Mouse (Mus musculus): ENCODE measurements at regions not wholly inside any gene's neighbourhood (a gene's known extent, or its start where the extent isn't known, plus 50 kb on each side); places are given as distances from the start of the nearest gene placed in this dataset.
"Not testable (repeated sequence)": the region's sequence is repeated elsewhere in the genome, so short reads cannot be mapped to it uniquely, and the experiment has no call there.

GRCm38 (mm10) chr5:148751980-148752379 is 177.1 kb downstream of the Katnal1 start:
- WGBS, result 94% methylated on average over 13 of the region's 13 CpGs
- Histone ChIP-seq H3K27me3 (replicated peaks) (no peaks in the 10 kb centered on the region), H3K4me1 (no peaks in the 10 kb centered on the region), H3K4me2 (no peak overlapping the region), H3K36me3 (replicated peaks) (no peaks in the 10 kb centered on the region), H3K27ac (no peak overlapping the region), H3K9me3 (no peaks in the 10 kb centered on the region), H3K9ac (no peak overlapping the region), H3K4me3 (no peak overlapping the region)
- no peak for ATAC-seq (replicated peaks)

DNA sequence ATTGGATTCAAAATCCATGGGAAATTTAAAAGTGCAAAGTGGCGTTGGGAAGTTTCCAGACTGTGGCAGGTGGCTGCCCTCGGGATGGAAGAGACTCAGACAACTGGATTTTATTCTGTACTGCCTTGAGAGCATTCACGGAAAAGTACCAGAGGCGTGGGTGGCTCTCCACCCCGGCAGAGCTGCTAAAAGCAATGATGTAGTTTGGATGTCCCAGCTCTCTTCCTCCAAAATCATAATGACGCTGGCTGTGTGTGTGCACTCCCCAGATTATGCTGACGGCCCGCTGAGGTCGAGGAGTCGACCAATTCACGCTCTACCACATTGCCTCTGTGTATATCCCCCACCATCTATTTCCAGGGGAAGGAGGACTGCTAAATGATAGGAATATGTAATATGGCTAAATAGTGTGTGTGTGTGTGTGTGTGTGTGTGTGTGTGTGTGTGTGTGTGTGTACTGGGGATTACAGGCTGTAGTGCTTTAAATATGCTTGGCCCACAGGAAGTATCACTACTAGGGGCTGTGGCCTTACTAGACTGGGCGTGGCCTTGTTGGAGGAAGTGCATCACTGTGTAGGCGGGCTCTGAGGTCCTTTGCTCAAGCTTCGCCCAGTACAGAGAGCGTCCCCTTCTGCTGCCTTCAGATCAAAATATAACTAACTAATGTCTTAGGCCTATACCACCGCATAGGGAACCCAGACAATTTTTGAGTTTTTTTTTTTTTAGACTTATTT is 179.0 kb downstream of the Katnal1 start:
- no peak overlapping the region for H3K27ac ChIP-seq
- WGBS, result 88% methylated on average over 16 of the region's 16 CpGs
- no peaks in the 10 kb centered on the region for H3K36me3 ChIP-seq (replicated peaks)
- H3K9me3 ChIP-seq, result no peaks in the 10 kb centered on the region
- H3K4me1 ChIP-seq, result no peaks in the 10 kb centered on the region
- no peak for ATAC-seq (replicated peaks)
- no peak overlapping the region for H3K9ac ChIP-seq
- no peak overlapping the region for H3K4me2 ChIP-seq
- no peaks in the 10 kb centered on the region for H3K27me3 ChIP-seq (replicated peaks)
- H3K4me3 ChIP-seq, result no peak overlapping the region

GRCm38 (mm10) chr5:148747972-148748764 is 181.0 kb downstream of the Katnal1 start:
- H3K27ac ChIP-seq, result no peak overlapping the region
- ATAC-seq (replicated peaks), result no peak
- no peak overlapping the region for H3K4me3 ChIP-seq
- 90% methylated on average over 21 of the region's 21 CpGs for WGBS
- no peaks in the 10 kb centered on the region for H3K9me3 ChIP-seq
- no peaks in the 10 kb centered on the region for H3K4me1 ChIP-seq
- H3K4me2 ChIP-seq, result no peak overlapping the region
- H3K9ac ChIP-seq, result no peak overlapping the region
- no peaks in the 10 kb centered on the region for H3K27me3 ChIP-seq (replicated peaks)
- H3K36me3 ChIP-seq (replicated peaks), result no peaks in the 10 kb centered on the region

GRCm38 (mm10) chr5:148747549-148747948 is 181.6 kb downstream of the Katnal1 start:
- Histone ChIP-seq H3K4me1 (no peaks in the 10 kb centered on the region), H3K9me3 (no peaks in the 10 kb centered on the region), H3K27me3 (replicated peaks) (no peaks in the 10 kb centered on the region), H3K4me3 (no peak overlapping the region), H3K36me3 (replicated peaks) (no peaks in the 10 kb centered on the region), H3K27ac (no peak overlapping the region), H3K4me2 (no peak overlapping the region), H3K9ac (no peak overlapping the region)
- no peak for ATAC-seq (replicated peaks)
- WGBS, result 90% methylated on average over 3 of the region's 3 CpGs

- not testable (repeated sequence) for ATAC-seq (replicated peaks); H3K9me3 ChIP-seq
- 74% methylated on average over 6 of the region's 6 CpGs for WGBS
Measured at GRCm38 (mm10) chr5:148746726-148747125, 182.4 kb downstream of the Katnal1 start.

GRCm38 (mm10) chr5:148744676-148745391 is 184.3 kb downstream of the Katnal1 start:
- Histone ChIP-seq H3K36me3 (replicated peaks) (no peaks in the 10 kb centered on the region), H3K9ac (no peak overlapping the region), H3K4me3 (no peak overlapping the region), H3K9me3 (no peaks in the 10 kb centered on the region), H3K4me2 (no peak overlapping the region), H3K27ac (no peak overlapping the region), H3K4me1 (no peaks in the 10 kb centered on the region; the same call in 1 of the 2 replicates), H3K27me3 (replicated peaks) (no peaks in the 10 kb centered on the region)
- WGBS, result 72% methylated on average over 7 of the region's 7 CpGs
- ATAC-seq (replicated peaks), result no peak

More at GRCm38 (mm10) chr5:148746726-148747125, 182.4 kb downstream of the Katnal1 start:
- not testable (repeated sequence) for H3K36me3 ChIP-seq (replicated peaks); H3K4me2 ChIP-seq; H3K4me1 ChIP-seq; H3K27ac ChIP-seq; H3K9ac ChIP-seq; H3K27me3 ChIP-seq (replicated peaks); H3K4me3 ChIP-seq

- 94% methylated on average over 8 of the region's 8 CpGs for WGBS
- Histone ChIP-seq H3K4me3 (no peak overlapping the region), H3K9ac (no peak overlapping the region), H3K4me2 (no peak overlapping the region), H3K9me3 (no peaks in the 10 kb centered on the region), H3K27ac (no peak overlapping the region), H3K4me1 (no peaks in the 10 kb centered on the region; the same call in 1 of the 2 replicates), H3K36me3 (replicated peaks) (no peaks in the 10 kb centered on the region), H3K27me3 (replicated peaks) (no peaks in the 10 kb centered on the region)
- ATAC-seq (replicated peaks), result no peak
Measured at GRCm38 (mm10) chr5:148742158-148742835, 186.8 kb downstream of the Katnal1 start.

DNA sequence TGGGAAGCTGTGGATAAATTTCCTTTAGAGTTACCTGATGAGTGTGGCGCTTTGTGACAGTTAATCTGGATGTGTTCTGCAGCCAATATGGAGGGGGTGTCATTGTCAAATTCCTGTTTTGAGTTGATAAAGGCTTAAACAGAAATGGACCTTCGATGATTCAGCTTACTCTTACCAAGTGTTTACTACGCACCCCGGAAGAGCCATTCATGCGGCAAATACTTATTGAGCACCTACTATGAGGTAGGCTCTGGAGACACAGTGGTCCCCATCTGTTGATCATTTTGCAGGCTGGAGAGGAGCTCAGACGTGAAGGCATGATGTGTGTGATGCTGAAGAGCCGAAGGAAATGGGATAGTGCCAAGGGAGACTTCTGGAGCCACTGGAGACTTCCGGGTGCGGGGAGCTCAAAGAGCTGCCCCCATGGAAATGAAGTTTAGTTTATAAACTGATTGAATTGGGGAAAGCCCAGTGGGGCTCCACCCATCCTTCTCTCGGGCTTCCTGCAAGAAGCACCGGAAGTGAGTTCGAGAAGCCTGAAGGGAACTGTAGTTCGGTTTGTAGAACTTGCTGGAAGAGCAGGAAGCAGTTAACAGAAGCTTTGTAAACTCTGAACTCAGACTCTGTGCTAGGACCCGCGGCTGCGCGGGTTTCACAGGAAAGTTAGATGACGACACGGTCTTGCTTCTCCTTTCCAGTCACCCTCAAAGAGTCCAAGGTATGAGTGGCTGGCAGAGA is 187.7 kb downstream of the Katnal1 start:
- ATAC-seq (replicated peaks), result no peak
- 91% methylated on average over 19 of the region's 19 CpGs for WGBS

GRCm38 (mm10) chr5:148740366-148741266 is 188.0 kb upstream of the Ubl3 start:
- 71% methylated on average over 15 of the region's 15 CpGs for WGBS
- Histone ChIP-seq H3K4me2 (no peak overlapping the region), H3K27me3 (replicated peaks) (no peaks in the 10 kb centered on the region), H3K4me3 (no peak overlapping the region), H3K27ac (no peak overlapping the region), H3K9me3 (no peaks in the 10 kb centered on the region), H3K4me1 (no peaks in the 10 kb centered on the region; the same call in 1 of the 2 replicates), H3K36me3 (replicated peaks) (no peaks in the 10 kb centered on the region), H3K9ac (no peak overlapping the region)
- no peak for ATAC-seq (replicated peaks)

More for the DNA sequence above, 187.7 kb downstream of the Katnal1 start:
- Histone ChIP-seq H3K36me3 (replicated peaks) (no peaks in the 10 kb centered on the region), H3K9me3 (no peaks in the 10 kb centered on the region), H3K27ac (no peak overlapping the region), H3K4me2 (no peak overlapping the region), H3K9ac (no peak overlapping the region), H3K27me3 (replicated peaks) (no peaks in the 10 kb centered on the region), H3K4me1 (no peaks in the 10 kb centered on the region; the same call in 1 of the 2 replicates), H3K4me3 (no peak overlapping the region)

- Histone ChIP-seq H3K4me2 (no peak overlapping the region), H3K9ac (no peak overlapping the region), H3K27me3 (replicated peaks) (no peaks in the 10 kb centered on the region), H3K36me3 (replicated peaks) (no peaks in the 10 kb centered on the region), H3K9me3 (no peaks in the 10 kb centered on the region), H3K27ac (no peak overlapping the region), H3K4me3 (no peak overlapping the region), H3K4me1 (no peaks in the 10 kb centered on the region; the same call in 1 of the 2 replicates)
- ATAC-seq (replicated peaks), result no peak
- WGBS, result 85% methylated on average over 2 of the region's 2 CpGs
Measured at GRCm38 (mm10) chr5:148739672-148740071, 187.1 kb upstream of the Ubl3 start.

GRCm38 (mm10) chr5:148739141-148739540 is 186.6 kb upstream of the Ubl3 start:
- no peak overlapping the region for H3K27ac ChIP-seq
- no peak overlapping the region for H3K4me3 ChIP-seq
- WGBS, result 68% methylated on average over 3 of the region's 3 CpGs
- H3K27me3 ChIP-seq (replicated peaks), result no peaks in the 10 kb centered on the region
- no peaks in the 10 kb centered on the region; the same call in 1 of the 2 replicates for H3K4me1 ChIP-seq
- H3K9me3 ChIP-seq, result no peaks in the 10 kb centered on the region
- H3K4me2 ChIP-seq, result no peak overlapping the region
- no peaks in the 10 kb centered on the region for H3K36me3 ChIP-seq (replicated peaks)
- ATAC-seq (replicated peaks), result no peak
- no peak overlapping the region for H3K9ac ChIP-seq
